Mouse (Mus musculus) brown adipose tissue, adult 24 weeks (tissue): ENCODE measurements at regions not wholly inside any gene's neighbourhood (a gene's known extent, or its start where the extent isn't known, plus 50 kb on each side); places are given as distances from the start of the nearest gene placed in this dataset.
A peak's percentile ranks its signal among the peaks of the same experiment; 100 is the strongest.
"Not testable (repeated sequence)": the region's sequence is repeated elsewhere in the genome, so short reads cannot be mapped to it uniquely, and the experiment has no call there.

ENCODE experiments used
- H3K27ac ChIP-seq: fragments of 200-500 bp; replicated peaks from 2 replicates; pipeline ENCODE4 v1.5.1; 2012; ENCODE audit warnings: low read depth, mild to moderate bottlenecking, low read length
- H3K4me1 ChIP-seq: fragments of 200-500 bp; 2 replicates; pipeline ENCODE4 v1.6.1; 2012; ENCODE audit warnings: low read length, mixed read lengths; ENCODE audit not compliant: control insufficient read depth, insufficient read depth, insufficient read length
- H3K4me3 ChIP-seq: fragments of 200-500 bp; 2 replicates; pipeline ENCODE4 v1.5.1; 2012; ENCODE audit warnings: low read depth, mild to moderate bottlenecking, low read length, moderate library complexity; ENCODE audit not compliant: insufficient read depth

- H3K27ac ChIP-seq: peak overlapping the region; percentile 57
- H3K4me3 ChIP-seq: no peak overlapping the region
- peaks cover 5% of the 10 kb centered on the region for H3K4me1 ChIP-seq
These were observed 925.6 kb downstream of the Car8 start for GRCm38 (mm10) chr4:7313219-7313618.

- Histone ChIP-seq H3K4me3 (no peak overlapping the region), H3K4me1 (peaks cover 5% of the 10 kb centered on the region), H3K27ac (no peak overlapping the region)
These were observed 926.7 kb downstream of the Car8 start for GRCm38 (mm10) chr4:7312160-7312559.

- H3K4me3 ChIP-seq: no peak overlapping the region
- no peaks in the 10 kb centered on the region for H3K4me1 ChIP-seq
- H3K27ac ChIP-seq: no peak overlapping the region
These were observed 969.8 kb downstream of the Car8 start for GRCm38 (mm10) chr4:7269047-7269446.

DNA sequence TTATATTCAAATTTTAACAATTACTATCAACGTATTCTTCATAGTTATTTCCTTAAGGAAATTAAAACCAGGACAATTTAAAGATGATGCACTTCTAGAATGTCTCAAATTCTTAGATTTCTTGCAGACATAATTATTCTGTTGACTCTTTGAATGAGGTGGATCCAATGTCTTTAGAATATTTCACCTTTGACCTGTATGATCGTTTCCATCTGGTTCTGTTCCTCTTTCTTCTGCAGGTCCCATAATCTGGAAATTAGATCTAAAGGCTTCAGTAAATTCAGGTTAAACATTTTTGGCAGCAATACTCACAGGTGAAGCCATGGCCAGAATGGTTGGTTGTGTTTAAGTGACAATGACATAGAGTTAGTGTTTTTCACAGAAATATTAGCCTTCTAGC is 982.4 kb downstream of the Car8 start:
- no peak overlapping the region for H3K4me3 ChIP-seq
- no peaks in the 10 kb centered on the region for H3K4me1 ChIP-seq
- no peak overlapping the region for H3K27ac ChIP-seq

GRCm38 (mm10) chr4:7253616-7254015 is 985.2 kb downstream of the Car8 start:
- no peak overlapping the region for H3K27ac ChIP-seq
- H3K4me3 ChIP-seq: no peak overlapping the region
- no peaks in the 10 kb centered on the region for H3K4me1 ChIP-seq

GRCm38 (mm10) chr4:7251641-7252040 is 987.2 kb downstream of the Car8 start:
- H3K4me1 ChIP-seq: no peaks in the 10 kb centered on the region
- no peak overlapping the region for H3K27ac ChIP-seq
- H3K4me3 ChIP-seq: no peak overlapping the region

DNA sequence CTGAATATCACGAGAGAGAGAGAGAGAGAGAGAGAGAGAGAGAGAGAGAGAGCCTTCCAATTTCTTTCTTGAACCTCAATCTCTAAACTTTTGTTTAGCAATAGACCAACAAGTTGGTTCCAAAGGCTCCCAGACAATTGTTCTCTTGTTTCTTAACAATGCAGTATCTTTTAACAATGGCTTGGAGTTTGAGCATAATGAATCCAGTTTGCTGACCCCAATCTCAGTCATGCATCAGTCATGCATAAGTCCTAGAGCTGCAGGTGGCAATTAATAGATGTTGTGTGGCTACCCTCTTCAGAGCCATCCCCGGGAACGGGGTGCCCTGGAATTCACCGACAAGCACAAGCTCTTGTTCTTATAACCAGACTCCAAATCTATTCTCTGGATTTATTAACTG is 991.0 kb downstream of the Car8 start:
- Histone ChIP-seq H3K4me3 (no peak overlapping the region), H3K27ac (no peak overlapping the region), H3K4me1 (no peaks in the 10 kb centered on the region)

DNA sequence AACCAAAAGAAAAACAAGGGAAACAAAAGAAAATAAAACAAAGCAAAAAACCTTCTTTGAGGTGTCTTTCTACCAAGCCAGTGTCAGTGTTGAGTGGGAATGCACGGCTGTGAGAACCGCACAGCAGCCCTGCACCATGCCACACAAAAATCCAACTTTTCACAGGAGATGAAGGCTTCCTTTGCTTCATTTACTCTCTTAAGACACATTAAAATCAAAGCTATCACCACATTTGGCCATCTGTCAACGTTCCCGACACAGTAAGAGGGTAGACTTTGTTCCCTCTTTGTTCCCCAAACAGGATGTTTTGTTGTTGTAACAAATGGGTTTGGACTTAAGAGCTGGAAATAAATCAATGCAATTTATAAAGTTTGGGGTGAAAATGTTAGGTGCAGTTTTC is 991.6 kb downstream of the Car8 start:
- no peak overlapping the region for H3K4me3 ChIP-seq
- H3K4me1 ChIP-seq: no peaks in the 10 kb centered on the region
- H3K27ac ChIP-seq: no peak overlapping the region

- Histone ChIP-seq H3K4me3 (no peak overlapping the region), H3K4me1 (no peaks in the 10 kb centered on the region), H3K27ac (no peak overlapping the region)
These were observed 992.0 kb downstream of the Car8 start for GRCm38 (mm10) chr4:7246828-7247227.

- H3K27ac ChIP-seq: no peak overlapping the region
- H3K4me3 ChIP-seq: no peak overlapping the region
- no peaks in the 10 kb centered on the region for H3K4me1 ChIP-seq
These were observed 993.2 kb downstream of the Car8 start for GRCm38 (mm10) chr4:7245653-7246052.

- Histone ChIP-seq H3K4me1 (no peaks in the 10 kb centered on the region), H3K4me3 (no peak overlapping the region), H3K27ac (no peak overlapping the region)
These were observed 1001.0 kb downstream of the Car8 start for GRCm38 (mm10) chr4:7237848-7238247.

DNA sequence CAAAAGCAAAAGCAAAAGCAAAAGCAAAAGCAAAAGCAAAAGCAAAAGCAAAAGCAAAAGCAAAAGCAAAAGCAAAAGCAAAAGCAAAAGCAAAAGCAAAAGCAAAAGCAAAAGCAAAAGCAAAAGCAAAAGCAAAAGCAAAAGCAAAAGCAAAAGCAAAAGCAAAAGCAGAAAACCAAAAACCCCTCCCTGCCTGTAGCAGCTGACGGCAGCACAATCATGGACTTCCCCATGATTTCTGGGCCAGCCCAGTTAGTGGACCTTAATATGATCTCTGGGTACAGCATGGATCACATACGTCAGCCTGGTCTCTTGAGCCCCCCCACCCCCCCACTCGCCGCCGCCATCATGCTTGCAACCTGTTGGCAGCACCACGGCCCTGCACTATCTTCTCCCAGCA is 1004.3 kb downstream of the Car8 start:
- H3K4me3 ChIP-seq, H3K4me1 ChIP-seq, H3K27ac ChIP-seq: not testable (repeated sequence)

- H3K4me1 ChIP-seq: no peaks in the 10 kb centered on the region
- H3K4me3 ChIP-seq: no peak overlapping the region
- H3K27ac ChIP-seq: no peak overlapping the region
These were observed 1009.9 kb downstream of the Car8 start for GRCm38 (mm10) chr4:7228980-7229379.

DNA sequence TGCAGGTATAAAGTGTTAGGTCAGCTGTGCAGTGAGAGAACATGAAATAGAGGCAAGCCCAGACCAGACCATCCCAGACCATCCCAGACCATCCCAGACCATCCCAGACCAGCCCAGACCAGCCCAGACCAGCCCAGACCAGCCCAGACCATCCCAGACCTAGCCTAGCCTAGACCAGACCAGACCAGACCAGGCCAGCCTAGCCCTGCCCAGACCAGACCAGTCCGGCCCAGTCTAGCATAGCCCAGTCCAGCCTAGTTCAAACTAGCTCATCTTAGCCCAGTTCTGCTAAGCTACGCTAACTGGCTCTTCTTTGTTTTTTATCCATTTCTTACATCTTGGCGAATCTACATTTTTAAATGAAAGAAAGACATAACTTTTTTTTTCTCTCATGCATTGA is 1015.9 kb downstream of the Car8 start:
- H3K4me3 ChIP-seq: no peak overlapping the region
- no peaks in the 10 kb centered on the region for H3K4me1 ChIP-seq
- H3K27ac ChIP-seq: no peak overlapping the region

DNA sequence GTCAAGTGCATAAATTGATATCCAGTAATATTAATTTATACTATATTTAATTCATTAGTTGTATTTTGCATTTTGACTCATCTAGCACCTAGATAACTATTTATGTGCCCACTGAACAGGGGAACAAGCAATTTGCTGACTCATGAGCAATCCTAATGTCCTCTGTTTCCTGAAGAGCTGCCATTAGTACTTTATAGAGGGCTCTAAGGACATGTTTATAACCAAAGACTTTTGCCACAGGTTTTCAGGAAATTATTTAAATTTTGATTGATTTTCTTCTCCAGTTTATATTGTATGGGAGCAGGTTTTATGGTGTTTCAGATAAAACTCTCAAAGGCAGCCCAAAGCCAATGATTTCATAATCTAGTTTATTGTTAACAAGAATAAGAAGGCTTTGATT is 1018.4 kb downstream of the Car8 start:
- Histone ChIP-seq H3K27ac (no peak overlapping the region), H3K4me3 (no peak overlapping the region), H3K4me1 (no peaks in the 10 kb centered on the region)

DNA sequence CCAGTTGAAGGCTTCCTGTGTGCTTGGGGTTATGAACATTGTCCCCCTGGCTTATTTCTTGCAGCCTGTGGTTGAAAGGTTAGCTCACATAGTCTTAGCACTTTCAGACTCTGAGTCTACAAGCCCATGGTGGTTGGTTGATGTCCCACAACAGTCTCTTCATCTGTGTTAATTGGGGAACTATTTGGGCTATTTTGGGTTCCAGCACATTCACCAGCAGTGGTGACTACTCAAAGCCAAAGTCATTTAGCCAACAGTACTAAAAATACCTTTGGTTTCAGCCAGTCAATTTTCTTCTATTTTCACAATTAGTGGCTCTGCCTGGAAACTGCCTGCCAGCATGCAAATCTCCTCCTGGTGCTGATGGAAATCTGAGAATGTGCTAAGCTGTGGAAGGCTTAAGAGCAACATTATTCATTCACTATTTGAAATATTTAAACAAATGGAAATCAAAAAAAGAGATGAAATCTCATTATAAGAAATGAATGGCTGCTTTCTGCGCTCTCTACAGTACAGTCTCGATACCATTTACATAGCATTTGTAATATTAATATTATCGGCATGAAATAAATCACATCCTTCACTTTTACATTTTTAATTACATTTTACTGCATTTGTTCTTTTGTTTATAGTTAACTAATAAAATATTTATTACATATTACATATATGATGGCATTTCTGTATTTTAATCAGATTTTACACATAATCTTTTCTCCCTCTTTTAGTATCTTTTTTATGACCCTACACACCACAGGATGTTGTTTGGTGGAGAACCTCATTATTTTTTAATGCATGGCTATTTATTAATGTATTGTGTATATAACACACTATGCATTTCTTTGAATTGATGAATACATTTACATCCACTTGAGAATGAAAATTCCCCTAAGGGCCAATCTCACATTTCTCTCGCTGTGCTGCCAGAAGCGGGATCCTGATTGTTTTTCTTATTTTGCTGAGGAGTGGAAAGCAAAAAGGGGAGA is 1023.5 kb downstream of the Car8 start:
- H3K27ac ChIP-seq: no peak overlapping the region
- H3K4me1 ChIP-seq: no peaks in the 10 kb centered on the region
- H3K4me3 ChIP-seq: no peak overlapping the region
